Mouse (Mus musculus) myocyte (in vitro differentiated cells): ENCODE data around the gene Tescl. TPM values are rescaled to one million over a fixed set of nuclear protein-coding genes. Genes with fewer than 3 reads are reported as not detected.

Experiments used
- H3K27me3 ChIP-seq: one replicate; pipeline ENCODE4 v1.6.1; 2011; ENCODE audit not compliant: control insufficient read depth, insufficient read depth, insufficient read length
- H3K36me3 ChIP-seq: one replicate; pipeline ENCODE4 v1.6.1; 2011; ENCODE audit not compliant: control insufficient read depth, insufficient read depth
- H3K4me2 ChIP-seq: one replicate; pipeline ENCODE4 v1.6.1; 2011; ENCODE audit warnings: low read depth, control low read depth
- H3K4me3 ChIP-seq: one replicate; pipeline ENCODE4 v1.5.1; 2011; ENCODE audit warnings: mild to moderate bottlenecking, control low read depth, moderate library complexity
- H3K79me2 ChIP-seq: one replicate; pipeline ENCODE4 v1.6.1; 2011; ENCODE audit not compliant: control insufficient read depth, insufficient read depth
- H3ac ChIP-seq: one replicate; pipeline ENCODE4 v1.6.1; 2011; ENCODE audit not compliant: control insufficient read depth, insufficient read length
- CEBPB ChIP-seq: IDR thresholded peaks from 2 replicates; pipeline ENCODE4 v1.6.1; 2011; ENCODE audit warnings: mild to moderate bottlenecking, moderate library complexity; ENCODE audit not compliant: poor library complexity, insufficient read depth, severe bottlenecking
- E2F4 ChIP-seq: IDR thresholded peaks from one replicate; pipeline ENCODE4 v1.6.1; 2011; ENCODE audit warnings: mild to moderate bottlenecking, control low read depth, moderate library complexity; ENCODE audit not compliant: insufficient read depth
- MAX ChIP-seq: IDR thresholded peaks from one replicate; pipeline ENCODE4 v1.6.1; 2011; ENCODE audit warnings: low read depth, mild to moderate bottlenecking, control low read depth
- MYOD1 ChIP-seq, 3 experiments: IDR thresholded peaks; one replicate each; pipeline ENCODE4 v1.6.1; 2011; ENCODE audit warnings: control low read depth in 2 of 3, low read depth in 2 of 3, mild to moderate bottlenecking in 2 of 3, moderate library complexity in 1 of 3; ENCODE audit not compliant: insufficient read length in 2 of 3, control insufficient read depth in 1 of 3
- MYOG ChIP-seq, 3 experiments: IDR thresholded peaks; one replicate each; pipeline ENCODE4 v1.6.1; 2011; ENCODE audit warnings: control low read depth in 2 of 3, low read depth in 2 of 3, mild to moderate bottlenecking in 2 of 3; ENCODE audit not compliant: insufficient read length in 2 of 3, control insufficient read depth in 1 of 3, insufficient read depth in 1 of 3
- POLR2A ChIP-seq: IDR thresholded peaks from one replicate; pipeline ENCODE4 v1.6.1; 2011; ENCODE audit warnings: low read depth, mild to moderate bottlenecking, control low read depth, moderate library complexity; ENCODE audit not compliant: insufficient read length
- POLR2AphosphoS2 ChIP-seq: IDR thresholded peaks from one replicate; pipeline ENCODE4 v1.6.1; 2011; ENCODE audit warnings: low read depth, control low read depth; ENCODE audit not compliant: insufficient read length
- REST ChIP-seq: IDR thresholded peaks from one replicate; pipeline ENCODE4 v1.6.1; 2011; ENCODE audit warnings: mild to moderate bottlenecking, control low read depth, moderate library complexity; ENCODE audit not compliant: insufficient read depth, insufficient read length
- SRF ChIP-seq: IDR thresholded peaks from one replicate; pipeline ENCODE4 v1.6.1; 2011; ENCODE audit warnings: low read depth; ENCODE audit not compliant: control insufficient read depth, insufficient read length
- TCF12 ChIP-seq: IDR thresholded peaks from one replicate; pipeline ENCODE4 v1.6.1; 2011; ENCODE audit warnings: mild to moderate bottlenecking, control low read depth; ENCODE audit not compliant: poor library complexity, insufficient read depth, severe bottlenecking
- TCF3 ChIP-seq: IDR thresholded peaks from one replicate; pipeline ENCODE4 v1.6.1; 2011; ENCODE audit warnings: low read depth, control low read depth; ENCODE audit not compliant: insufficient read length
- USF1 ChIP-seq: IDR thresholded peaks from one replicate; pipeline ENCODE4 v1.6.1; 2011; ENCODE audit warnings: low read depth, mild to moderate bottlenecking, control low read depth, moderate library complexity
- polyA plus RNA-seq: library from polyadenylated mRNA; unstranded; fragments of >200 nt; fragmentation: generic; extraction: Trizol; gene quantifications from one replicate; pipeline ENCODE4 v1.2.1, GENCODE M21; 2012; ENCODE audit warnings: missing spikeins

Tescl gene
- polyA plus RNA-seq, 1 experiment, result 0.05 TPM

- TF ChIP-seq TCF12, result no peak
- TF ChIP-seq MYOG (IDR thresholded peaks at IDR 0.05; ENCODE audit: control insufficient read depth in 1 of 3, insufficient read depth in 1 of 3, insufficient read length in 2 of 3, low read depth in 2 of 3), result no peak
- no peak for TF ChIP-seq CEBPB
- no peak for TF ChIP-seq REST
- TF ChIP-seq MAX, result no peak
- TF ChIP-seq SRF, result no peak
- TF ChIP-seq POLR2A, result no peak
- no peak for TF ChIP-seq TCF3
- TF ChIP-seq MYOD1 (IDR thresholded peaks at IDR 0.05; ENCODE audit: control insufficient read depth in 1 of 3, insufficient read length in 2 of 3, low read depth in 2 of 3), result no peak
- TF ChIP-seq POLR2AphosphoS2, result no peak
- TF ChIP-seq USF1, result no peak
- no peak for TF ChIP-seq E2F4
These were observed 15.2 kb upstream of the Tescl start, which contains the start of gene Lypd5 for GRCm38 (mm10) chr7:24348896-24349295. Gene Lypd5 (plus strand): TSS chr7:24349196.

GRCm38 (mm10) chr7:24346444-24346843, 12.7 kb upstream of the Tescl start:
- Histone ChIP-seq H3K36me3 (no peaks in the 10 kb centered on the region), H3K79me2 (no peaks in the 10 kb centered on the region), H3ac (no peak overlapping the region), H3K4me3 (no peak overlapping the region), H3K27me3 (peaks cover 11% of the 10 kb centered on the region), H3K4me2 (no peak overlapping the region)
- TF ChIP-seq MYOD1 (IDR thresholded peaks at IDR 0.05; ENCODE audit: control insufficient read depth in 1 of 3, insufficient read length in 2 of 3, low read depth in 2 of 3) (no peak), MAX (no peak), TCF12 (no peak), REST (no peak), POLR2AphosphoS2 (no peak), TCF3 (no peak), E2F4 (no peak), POLR2A (no peak), SRF (no peak), USF1 (no peak), MYOG (IDR thresholded peaks at IDR 0.05; ENCODE audit: control insufficient read depth in 1 of 3, insufficient read depth in 1 of 3, insufficient read length in 2 of 3, low read depth in 2 of 3) (no peak)

More at GRCm38 (mm10) chr7:24348896-24349295, 15.2 kb upstream of the Tescl start, which contains the start of gene Lypd5:
- H3K79me2 ChIP-seq, result no peaks in the 10 kb centered on the region
- H3K4me2 ChIP-seq, result no peak within 1 kb of the TSS
- no peak within 1 kb of the TSS for H3ac ChIP-seq
- no peak within 1 kb of the TSS for H3K4me3 ChIP-seq
- peaks cover 33% of the 10 kb centered on the region for H3K27me3 ChIP-seq
- H3K36me3 ChIP-seq, result no peaks in the 10 kb centered on the region

- H3K4me2 ChIP-seq, result no peak overlapping the region
- no peaks in the 10 kb centered on the region for H3K36me3 ChIP-seq
- no peak overlapping the region for H3ac ChIP-seq
- TF ChIP-seq TCF12, result no peak
- TF ChIP-seq CEBPB, result no peak
- no peak for TF ChIP-seq REST
- TF ChIP-seq USF1, result no peak
- no peak for TF ChIP-seq POLR2A
- TF ChIP-seq MYOG (IDR thresholded peaks at IDR 0.05; ENCODE audit: control insufficient read depth in 1 of 3, insufficient read depth in 1 of 3, insufficient read length in 2 of 3, low read depth in 2 of 3), result no peak
- no peak for TF ChIP-seq TCF3
- no peak for TF ChIP-seq MYOD1 (IDR thresholded peaks at IDR 0.05; ENCODE audit: control insufficient read depth in 1 of 3, insufficient read length in 2 of 3, low read depth in 2 of 3)
- TF ChIP-seq MAX, result no peak
- no peak for TF ChIP-seq POLR2AphosphoS2
- no peak for TF ChIP-seq E2F4
- no peaks in the 10 kb centered on the region for H3K79me2 ChIP-seq
- no peak overlapping the region for H3K4me3 ChIP-seq
- peaks cover 1% of the 10 kb centered on the region for H3K27me3 ChIP-seq
These were observed 10.1 kb upstream of the Tescl start for GRCm38 (mm10) chr7:24343701-24344272.

- no peak for TF ChIP-seq MAX
- no peak for TF ChIP-seq REST
- TF ChIP-seq MYOG (IDR thresholded peaks at IDR 0.05; ENCODE audit: control insufficient read depth in 1 of 3, insufficient read depth in 1 of 3, insufficient read length in 2 of 3, low read depth in 2 of 3), result no peak
- no peak for TF ChIP-seq MYOD1 (IDR thresholded peaks at IDR 0.05; ENCODE audit: control insufficient read depth in 1 of 3, insufficient read length in 2 of 3, low read depth in 2 of 3)
- no peak for TF ChIP-seq POLR2A
- TF ChIP-seq POLR2AphosphoS2, result no peak
- TF ChIP-seq TCF3, result no peak
- TF ChIP-seq CEBPB, result no peak
- no peak for TF ChIP-seq E2F4
- no peak overlapping the region for H3K4me2 ChIP-seq
- no peaks in the 10 kb centered on the region for H3K36me3 ChIP-seq
- peaks cover 7% of the 10 kb centered on the region for H3K27me3 ChIP-seq
- no peak overlapping the region for H3ac ChIP-seq
- no peak overlapping the region for H3K4me3 ChIP-seq
- no peaks in the 10 kb centered on the region for H3K79me2 ChIP-seq
These were observed 4.5 kb upstream of the Tescl start for GRCm38 (mm10) chr7:24338241-24338640.

GRCm38 (mm10) chr7:24335699-24336309, 2.1 kb upstream of the Tescl start:
- H3K4me3 ChIP-seq, result no peak overlapping the region
- no peak overlapping the region for H3ac ChIP-seq
- peaks cover 14% of the 10 kb centered on the region for H3K27me3 ChIP-seq
- no peaks in the 10 kb centered on the region for H3K36me3 ChIP-seq
- H3K4me2 ChIP-seq, result no peak overlapping the region
- TF ChIP-seq SRF, result no peak
- no peak for TF ChIP-seq REST
- TF ChIP-seq TCF12, result no peak
- TF ChIP-seq CEBPB, result no peak
- no peaks in the 10 kb centered on the region for H3K79me2 ChIP-seq
